Mouse (Mus musculus) monocyte, adult 5-6 weeks (primary cell): ENCODE measurements at regions not wholly inside any gene's neighbourhood (a gene's known extent, or its start where the extent isn't known, plus 50 kb on each side); places are given as distances from the start of the nearest gene placed in this dataset.
"Not testable (repeated sequence)": the region's sequence is repeated elsewhere in the genome, so short reads cannot be mapped to it uniquely, and the experiment has no call there.

ENCODE experiments used
- ATAC-seq: fragments of 153-309, 156-312 bp; replicated peaks from 2 replicates; pipeline ENCODE4 v1.8.0; 2017; ENCODE audit warnings: mild to moderate bottlenecking; ENCODE audit not compliant: low TSS enrichment, insufficient number of reproducible peaks, severe bottlenecking, poor library complexity, low FRiP score

DNA sequence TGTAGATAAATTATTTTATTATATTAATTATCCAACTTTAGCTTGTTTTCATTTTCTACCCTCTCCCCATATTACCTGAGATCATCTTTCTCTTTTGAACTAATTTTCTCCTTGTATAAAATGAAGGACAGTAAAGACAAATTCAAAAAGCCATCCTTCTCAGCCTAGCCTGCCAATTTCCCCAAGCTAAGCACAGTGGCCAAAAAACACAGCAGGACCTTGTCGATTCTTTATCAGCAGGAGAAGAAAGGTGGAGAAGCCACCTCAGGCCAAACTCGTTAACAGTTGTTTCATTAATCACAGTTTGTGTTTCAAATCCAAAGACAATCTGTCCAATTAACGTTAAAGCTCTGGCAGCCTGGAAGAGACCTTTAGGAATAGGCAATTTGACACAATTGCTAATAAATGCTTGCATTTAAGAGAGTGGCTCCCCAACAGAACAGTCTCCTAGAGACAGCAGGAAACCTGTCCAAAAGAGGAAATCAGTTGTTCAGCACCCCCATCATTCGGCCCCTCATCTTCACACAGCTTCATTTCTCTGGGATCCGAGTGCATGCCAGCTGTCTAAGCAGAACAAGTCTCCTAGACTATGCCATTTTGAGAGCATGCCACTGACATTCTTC lies 135.7 kb upstream of the Tlr4 start:
- ATAC-seq = no peak

DNA sequence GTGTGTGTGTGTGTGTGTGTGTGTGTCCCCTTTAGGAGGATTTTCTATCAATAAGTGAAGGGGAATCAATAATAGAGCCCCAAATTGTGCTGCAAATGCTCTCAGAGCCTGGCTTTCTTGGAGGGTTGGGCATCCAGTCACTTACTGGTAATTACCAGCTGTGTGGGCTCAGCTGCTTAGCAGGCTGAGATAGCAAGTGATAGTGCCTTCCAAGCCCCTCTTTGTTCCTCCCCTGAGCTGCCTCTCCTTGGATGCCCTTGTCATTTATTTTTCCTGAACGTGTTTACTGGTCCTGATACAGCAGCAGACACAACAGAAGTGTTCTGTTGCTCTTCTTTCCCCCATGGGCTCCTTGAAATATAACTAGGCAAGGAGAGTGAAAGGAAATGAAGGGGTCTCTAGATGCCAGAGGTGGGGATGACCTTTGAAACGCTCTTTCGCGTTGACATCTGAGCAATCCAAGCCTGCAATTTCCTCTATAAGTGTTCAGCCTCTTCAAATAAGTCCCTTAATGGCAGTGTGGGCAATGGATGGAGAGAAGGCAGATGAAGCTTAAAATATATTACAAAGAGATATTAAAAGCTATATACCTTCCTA lies 133.3 kb upstream of the Tlr4 start:
- no peak for ATAC-seq

DNA sequence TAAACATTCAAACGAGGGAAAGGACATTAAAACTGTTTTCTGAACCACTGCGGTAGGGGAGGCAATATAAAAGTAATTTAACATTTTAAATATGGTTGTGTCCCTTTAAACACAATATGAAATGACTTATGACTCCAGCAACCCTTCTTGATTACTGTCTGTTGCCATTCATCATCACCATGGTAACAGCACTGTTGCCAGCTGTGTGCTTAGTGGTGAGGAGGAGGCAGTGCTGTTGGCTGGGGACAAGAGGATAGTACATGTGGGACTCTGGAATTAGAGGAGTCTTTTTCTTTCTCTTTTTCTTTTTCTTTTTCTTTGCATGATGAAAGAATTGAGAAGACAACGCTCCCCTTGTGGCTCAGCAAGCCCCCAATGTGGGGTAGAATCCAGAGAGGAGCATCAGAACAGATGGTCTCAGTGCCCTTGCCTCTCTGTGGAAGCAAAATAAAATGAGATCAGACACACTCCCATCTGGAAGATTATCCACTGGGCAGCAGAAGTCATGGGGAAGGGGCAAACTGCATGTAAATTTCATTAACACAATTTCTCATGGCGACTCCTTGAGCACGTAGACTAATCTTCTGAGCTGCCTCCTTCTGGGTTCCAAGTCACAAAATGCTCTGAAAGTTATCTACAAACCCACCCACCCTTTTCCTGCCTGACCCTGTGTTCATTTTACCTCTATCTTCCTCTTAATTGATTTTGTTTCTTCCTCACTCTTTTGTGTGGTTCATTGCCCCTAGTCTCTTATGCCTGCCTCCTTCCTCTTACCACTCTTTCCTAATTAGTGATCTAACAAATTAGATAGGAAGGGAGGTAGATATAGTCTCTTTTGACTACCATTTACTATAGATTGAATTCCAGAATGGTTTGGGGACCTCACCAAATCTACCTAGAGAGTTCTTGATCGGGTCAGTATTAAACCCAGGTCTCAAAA lies 111.3 kb upstream of the Tlr4 start:
- ATAC-seq = no peak

DNA sequence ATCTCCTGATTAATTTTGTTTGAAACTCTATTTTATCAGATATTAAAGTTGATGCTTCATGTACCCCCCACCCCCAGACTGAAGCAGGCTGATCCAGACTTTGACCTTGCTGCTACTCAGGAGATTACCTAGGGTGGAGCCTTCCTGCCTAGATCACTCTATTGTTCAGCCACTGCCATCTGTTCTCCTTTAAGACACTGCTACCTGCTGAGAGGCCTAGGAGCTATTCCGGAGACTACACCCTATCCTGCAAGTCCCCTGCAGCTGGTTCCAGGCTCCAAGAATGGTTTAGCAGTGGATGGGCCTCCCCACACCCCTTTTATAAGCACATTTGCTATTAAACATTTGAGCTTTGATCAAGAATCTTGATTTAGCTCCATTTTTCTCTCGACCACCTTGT lies 90.0 kb upstream of the Tlr4 start:
- no peak for ATAC-seq

DNA sequence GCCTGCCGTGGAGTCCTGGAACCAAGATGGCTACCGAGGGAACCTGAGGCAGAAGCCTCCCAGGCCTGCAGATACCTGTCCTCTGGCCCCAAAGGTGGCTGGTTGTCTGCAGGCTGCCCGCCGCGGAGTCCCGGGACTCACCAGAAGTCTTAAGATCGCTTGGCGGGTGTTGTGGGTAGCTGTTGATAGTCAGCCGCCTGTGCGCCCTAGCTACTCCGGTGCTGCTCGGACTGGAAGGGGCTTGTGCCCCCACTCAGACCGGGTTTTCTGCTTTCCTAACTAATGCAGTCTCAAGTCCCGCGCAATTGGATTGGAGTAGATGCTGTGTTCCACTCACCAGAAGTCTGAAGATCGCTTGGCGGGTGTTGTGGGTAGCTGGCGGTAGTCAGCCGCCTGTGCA lies 84.0 kb upstream of the Tlr4 start:
- not testable (repeated sequence) for ATAC-seq

DNA sequence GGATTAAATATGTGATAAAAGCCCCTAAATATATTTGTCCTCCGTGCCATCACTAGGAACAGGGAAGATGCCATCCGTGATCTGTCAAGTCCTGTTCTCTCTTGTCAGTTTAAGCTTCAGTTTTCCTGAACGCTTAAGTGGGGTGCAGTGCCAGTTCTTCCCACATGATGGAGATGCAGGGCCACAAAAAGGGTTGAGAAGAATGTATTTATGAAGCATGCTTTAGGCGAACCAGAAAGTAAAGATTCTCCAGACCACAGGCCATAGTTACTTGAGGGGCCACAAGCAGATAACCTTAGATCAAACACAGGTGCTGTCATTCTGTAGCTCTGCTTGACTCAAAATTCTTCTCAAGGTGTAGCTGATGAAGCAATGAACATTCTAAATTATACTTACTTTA lies 58.6 kb upstream of the Tlr4 start:
- peak; percentile 43; the same call in 1 of the 2 replicates for ATAC-seq
